Mouse (Mus musculus) lung, postnatal 0 days (tissue): ENCODE measurements at regions not wholly inside any gene's neighbourhood (a gene's known extent, or its start where the extent isn't known, plus 50 kb on each side); places are given as distances from the start of the nearest gene placed in this dataset.
"Not testable (repeated sequence)": the region's sequence is repeated elsewhere in the genome, so short reads cannot be mapped to it uniquely, and the experiment has no call there.

Experiments
- CTCF ChIP-seq: IDR thresholded peaks from 2 replicates; pipeline ENCODE4 v1.5.1; 2016; ENCODE audit warnings: antibody characterized with exemption, mild to moderate bottlenecking
- EP300 ChIP-seq: IDR thresholded peaks from 2 replicates; pipeline ENCODE4 v1.6.1; 2016; ENCODE audit warnings: antibody characterized with exemption, mild to moderate bottlenecking, control low read depth

GRCm38 (mm10) chr9:31621553-31621952, 157.3 kb upstream of the Tmem45b start:
- not testable (repeated sequence) for TF ChIP-seq EP300, CTCF
